Mouse (Mus musculus): Measurements from ENCODE around the gene Gramd2. TPM values are rescaled to one million over a fixed set of nuclear protein-coding genes. Genes with fewer than 3 reads are reported as not detected.

Gene Gramd2
- total and polyA plus RNA-seq, 3 experiments, result not detected

GRCm38 (mm10) chr9:59666813-59667212, 13.1 kb upstream of the Gramd2 start:
- Histone ChIP-seq H3K4me1 (ENCODE audit: insufficient read depth, low read depth, low read length) (peaks cover 87% of the 10 kb centered on the region), H3K36me3 (replicated peaks) (peaks cover 98% of the 10 kb centered on the region), H3K27me3 (ENCODE audit: insufficient read depth, low read length) (no peaks in the 10 kb centered on the region), H3K4me3 (ENCODE audit: low read depth, low read length) (no peak overlapping the region), H3K9me3 (replicated peaks) (no peaks in the 10 kb centered on the region)
- DNase-seq (ENCODE audit: low spot score) (no peak), ATAC-seq (ENCODE audit: extremely low read depth, insufficient number of reproducible peaks, low FRiP score, poor library complexity, severe bottlenecking) (no peak)
- TF ChIP-seq TAL1 (conservative IDR thresholded peaks at IDR 0.05; ENCODE audit: low read depth, low read length) (no peak), CTCF (IDR thresholded peaks at IDR 0.05; ENCODE audit: low read depth, low read length) (no peak), GATA2 (IDR thresholded peaks at IDR 0.05; ENCODE audit: borderline replicate concordance, low read depth, low read length) (no peak), POLR2AphosphoS5 (IDR thresholded peaks at IDR 0.05; ENCODE audit: insufficient replicate concordance, low read depth, low read length) (no peak), GATA1 (IDR thresholded peaks at IDR 0.05; ENCODE audit: borderline replicate concordance, low read length) (no peak)

DNA sequence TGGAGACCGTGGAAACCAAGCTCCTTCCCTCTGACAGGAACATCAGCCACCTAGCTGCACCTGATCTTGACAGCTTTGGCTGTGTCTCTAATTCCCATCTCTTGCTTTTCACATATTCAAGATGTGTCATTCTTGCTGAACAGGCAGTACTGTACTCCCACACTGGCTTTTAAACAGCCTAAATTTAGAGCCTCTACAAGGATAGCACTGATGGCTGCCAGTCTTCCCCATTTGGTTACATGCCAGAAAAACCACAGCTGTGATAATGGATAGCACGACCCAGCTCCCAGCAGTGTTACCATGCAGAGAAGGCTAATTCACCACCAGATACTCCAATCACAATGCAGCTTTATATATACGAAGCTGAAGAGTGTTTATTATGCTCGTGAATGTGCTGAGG, 12.7 kb upstream of the Gramd2 start:
- no peak overlapping the region for H3K4me3 ChIP-seq (ENCODE audit: low read depth, low read length)
- H3K36me3 ChIP-seq (replicated peaks), result peaks cover 98% of the 10 kb centered on the region
- peaks cover 87% of the 10 kb centered on the region for H3K4me1 ChIP-seq (ENCODE audit: insufficient read depth, low read depth, low read length)
- ATAC-seq (ENCODE audit: extremely low read depth, insufficient number of reproducible peaks, low FRiP score, poor library complexity, severe bottlenecking) (no peak), DNase-seq (ENCODE audit: low spot score) (no peak)
- TF ChIP-seq CTCF (IDR thresholded peaks at IDR 0.05; ENCODE audit: low read depth, low read length) (no peak), TAL1 (conservative IDR thresholded peaks at IDR 0.05; ENCODE audit: low read depth, low read length) (no peak)
- no peaks in the 10 kb centered on the region for H3K27me3 ChIP-seq (ENCODE audit: insufficient read depth, low read length)
- H3K9me3 ChIP-seq (replicated peaks), result no peaks in the 10 kb centered on the region

GRCm38 (mm10) chr9:59667904-59668303, 12.0 kb upstream of the Gramd2 start:
- Histone ChIP-seq H3K27me3 (ENCODE audit: insufficient read depth, low read length) (no peaks in the 10 kb centered on the region), H3K4me3 (ENCODE audit: low read depth, low read length) (no peak overlapping the region), H3K36me3 (replicated peaks) (peaks cover 98% of the 10 kb centered on the region), H3K4me1 (ENCODE audit: insufficient read depth, low read depth, low read length) (peaks cover 86% of the 10 kb centered on the region), H3K9me3 (replicated peaks) (no peaks in the 10 kb centered on the region)
- DNase-seq (ENCODE audit: low spot score) (no peak), ATAC-seq (ENCODE audit: extremely low read depth, insufficient number of reproducible peaks, low FRiP score, poor library complexity, severe bottlenecking) (no peak)
- TF ChIP-seq GATA1 (IDR thresholded peaks at IDR 0.05; ENCODE audit: borderline replicate concordance, low read length), result no peak
- TF ChIP-seq TAL1 (conservative IDR thresholded peaks at IDR 0.05; ENCODE audit: low read depth, low read length), result no peak
- no peak for TF ChIP-seq CTCF (IDR thresholded peaks at IDR 0.05; ENCODE audit: low read depth, low read length)
- no peak for TF ChIP-seq POLR2AphosphoS5 (IDR thresholded peaks at IDR 0.05; ENCODE audit: insufficient replicate concordance, low read depth, low read length)
- TF ChIP-seq GATA2 (IDR thresholded peaks at IDR 0.05; ENCODE audit: borderline replicate concordance, low read depth, low read length), result no peak

- DNase-seq (ENCODE audit: low spot score) (no peak), ATAC-seq (ENCODE audit: extremely low read depth, insufficient number of reproducible peaks, low FRiP score, poor library complexity, severe bottlenecking) (no peak)
- Histone ChIP-seq H3K36me3 (replicated peaks) (peaks cover 98% of the 10 kb centered on the region), H3K27me3 (ENCODE audit: insufficient read depth, low read length) (no peaks in the 10 kb centered on the region), H3K4me1 (ENCODE audit: insufficient read depth, low read depth, low read length) (peaks cover 85% of the 10 kb centered on the region), H3K9me3 (replicated peaks) (no peaks in the 10 kb centered on the region), H3K4me3 (ENCODE audit: low read depth, low read length) (no peak overlapping the region)
- TF ChIP-seq POLR2AphosphoS5 (IDR thresholded peaks at IDR 0.05; ENCODE audit: insufficient replicate concordance, low read depth, low read length), result no peak
- no peak for TF ChIP-seq CTCF (IDR thresholded peaks at IDR 0.05; ENCODE audit: low read depth, low read length)
Measured at GRCm38 (mm10) chr9:59668473-59668872, 11.5 kb upstream of the Gramd2 start.

GRCm38 (mm10) chr9:59669172-59669571, 10.8 kb upstream of the Gramd2 start:
- peaks cover 82% of the 10 kb centered on the region for H3K4me1 ChIP-seq (ENCODE audit: insufficient read depth, low read depth, low read length)
- H3K36me3 ChIP-seq (replicated peaks), result peaks cover 98% of the 10 kb centered on the region
- no peaks in the 10 kb centered on the region for H3K27me3 ChIP-seq (ENCODE audit: insufficient read depth, low read length)
- no peak for DNase-seq (ENCODE audit: low spot score)
- H3K9me3 ChIP-seq (replicated peaks), result no peaks in the 10 kb centered on the region
- no peak overlapping the region for H3K4me3 ChIP-seq (ENCODE audit: low read depth, low read length)
- no peak for TF ChIP-seq POLR2AphosphoS5 (IDR thresholded peaks at IDR 0.05; ENCODE audit: insufficient replicate concordance, low read depth, low read length)
- TF ChIP-seq TAL1 (conservative IDR thresholded peaks at IDR 0.05; ENCODE audit: low read depth, low read length), result no peak
- no peak for TF ChIP-seq CTCF (IDR thresholded peaks at IDR 0.05; ENCODE audit: low read depth, low read length)
- no peak for TF ChIP-seq GATA1 (IDR thresholded peaks at IDR 0.05; ENCODE audit: borderline replicate concordance, low read length)
- TF ChIP-seq GATA2 (IDR thresholded peaks at IDR 0.05; ENCODE audit: borderline replicate concordance, low read depth, low read length), result no peak
- no peak for ATAC-seq (ENCODE audit: extremely low read depth, insufficient number of reproducible peaks, low FRiP score, poor library complexity, severe bottlenecking)

GRCm38 (mm10) chr9:59672195-59672894, 7.6 kb upstream of the Gramd2 start:
- Histone ChIP-seq H3K4me3 (ENCODE audit: low read depth, low read length) (no peak overlapping the region; the same call in 1 of the 2 replicates), H3K36me3 (replicated peaks) (peaks cover 97% of the 10 kb centered on the region)
- DNase-seq (ENCODE audit: low spot score), result no peak

DNA sequence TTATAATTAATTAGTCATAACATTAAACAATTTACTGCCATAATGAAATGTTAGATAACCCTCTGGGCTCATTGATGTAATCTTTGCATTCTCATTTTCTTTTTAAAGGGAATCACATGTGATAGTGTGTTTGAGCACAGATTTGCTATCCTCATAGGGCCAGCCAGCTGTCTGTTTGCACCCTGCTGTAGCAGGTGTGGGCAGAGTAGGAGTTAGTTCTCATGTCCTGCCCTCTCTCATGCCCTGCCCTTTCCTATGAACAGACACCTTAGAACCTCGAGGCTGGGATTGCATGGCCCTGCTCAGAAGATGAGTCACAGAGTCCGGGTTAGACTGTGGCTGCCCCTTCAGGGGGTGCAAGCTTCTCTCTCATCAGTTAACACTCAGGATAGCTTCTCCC, 6.5 kb upstream of the Gramd2 start:
- Histone ChIP-seq H3K4me3 (ENCODE audit: low read depth, low read length) (no peak overlapping the region), H3K4me1 (ENCODE audit: insufficient read depth, low read depth, low read length) (peaks cover 64% of the 10 kb centered on the region), H3K9me3 (replicated peaks) (no peaks in the 10 kb centered on the region), H3K27me3 (ENCODE audit: insufficient read depth, low read length) (no peaks in the 10 kb centered on the region), H3K36me3 (replicated peaks) (peaks cover 97% of the 10 kb centered on the region)
- no peak for DNase-seq (ENCODE audit: low spot score)
- ATAC-seq (ENCODE audit: extremely low read depth, insufficient number of reproducible peaks, low FRiP score, poor library complexity, severe bottlenecking), result no peak
- no peak for TF ChIP-seq TAL1 (conservative IDR thresholded peaks at IDR 0.05; ENCODE audit: low read depth, low read length)
- TF ChIP-seq POLR2AphosphoS5 (IDR thresholded peaks at IDR 0.05; ENCODE audit: insufficient replicate concordance, low read depth, low read length), result no peak
- no peak for TF ChIP-seq GATA1 (IDR thresholded peaks at IDR 0.05; ENCODE audit: borderline replicate concordance, low read length)
- no peak for TF ChIP-seq GATA2 (IDR thresholded peaks at IDR 0.05; ENCODE audit: borderline replicate concordance, low read depth, low read length)
- TF ChIP-seq CTCF (IDR thresholded peaks at IDR 0.05; ENCODE audit: low read depth, low read length), result no peak

More at GRCm38 (mm10) chr9:59672195-59672894, 7.6 kb upstream of the Gramd2 start:
- no peaks in the 10 kb centered on the region for H3K27me3 ChIP-seq (ENCODE audit: insufficient read depth, low read length)
- H3K9me3 ChIP-seq (replicated peaks), result no peaks in the 10 kb centered on the region
- TF ChIP-seq CTCF (IDR thresholded peaks at IDR 0.05; ENCODE audit: low read depth, low read length), result no peak
- TF ChIP-seq TAL1 (conservative IDR thresholded peaks at IDR 0.05; ENCODE audit: low read depth, low read length), result peak; percentile 53
- peak; percentile 62 for ATAC-seq (ENCODE audit: extremely low read depth, insufficient number of reproducible peaks, low FRiP score, poor library complexity, severe bottlenecking)
- H3K4me1 ChIP-seq (ENCODE audit: insufficient read depth, low read depth, low read length), result peaks cover 68% of the 10 kb centered on the region

Data from G1E (cell line).